ENCODE assay signal across 8 mouse cellular contexts in genomic region chr10:81560719-81561459, GRCm38 (mm10). TPM values are rescaled to one million over a fixed set of nuclear protein-coding genes. Genes with fewer than 3 reads are reported as not detected.
DNase-seq lines count a peak whose midpoint lies in the region; ATAC-seq lines count a peak whose summit lies in the region.

No protein-coding gene starts in this region.

- 20% methylated on average over 16 of the region's 16 CpGs for WGBS in hindbrain, embryonic 11.5 days
- WGBS in limb, embryonic 15.5 days = 13% methylated on average over 16 of the region's 16 CpGs
- 36% methylated on average over 16 of the region's 16 CpGs for WGBS in midbrain, embryonic 16.5 days

- peak overlapping the region; percentile 92 for H3K4me2 ChIP-seq in hindbrain, embryonic 11.5 days (replicated peaks; ENCODE audit: low read depth, low read length)
- H3K4me2 ChIP-seq in limb, embryonic 15.5 days = peak overlapping the region; percentile 80
- H3K4me2 ChIP-seq in midbrain, embryonic 16.5 days (ENCODE audit: low read length) = peak overlapping the region; percentile 82

- peak; percentile 61 for ATAC-seq in common myeloid progenitor, adult 5-6 weeks (replicated peaks; ENCODE audit: low read depth, poor library complexity, severe bottlenecking)
- no peak; the same call in 1 of the 2 replicates for ATAC-seq in hindbrain, embryonic 11.5 days (ENCODE audit: low FRiP score)
- ATAC-seq in limb, embryonic 15.5 days (ENCODE audit: insufficient number of reproducible peaks, low FRiP score, low TSS enrichment, low read depth) = no peak
- no peak; the same call in 1 of the 2 replicates for ATAC-seq in midbrain, embryonic 16.5 days

- peaks cover 19% of the 10 kb centered on the region for H3K4me1 ChIP-seq in hindbrain, embryonic 11.5 days (replicated peaks; ENCODE audit: control insufficient read depth, insufficient read depth, low read length)
- peaks cover 58% of the 10 kb centered on the region for H3K4me1 ChIP-seq in limb, embryonic 15.5 days
- H3K4me1 ChIP-seq in midbrain, embryonic 16.5 days (ENCODE audit: control insufficient read depth, insufficient read depth, low read length) = peaks cover 33% of the 10 kb centered on the region

- H3K27ac ChIP-seq in hindbrain, embryonic 11.5 days (ENCODE audit: low read depth, low read length) = no peak overlapping the region
- peak overlapping the region; percentile 91 for H3K27ac ChIP-seq in limb, embryonic 15.5 days
- H3K27ac ChIP-seq in midbrain, embryonic 16.5 days (ENCODE audit: low read length) = no peak overlapping the region; the same call in none of the 2 replicates

- peak overlapping the region; percentile 90 for H3K4me3 ChIP-seq in hindbrain, embryonic 11.5 days (ENCODE audit: low read depth, low read length)
- H3K4me3 ChIP-seq in limb, embryonic 15.5 days = peak overlapping the region; percentile 82
- H3K4me3 ChIP-seq in midbrain, embryonic 16.5 days (ENCODE audit: low read depth, low read length) = peak overlapping the region; percentile 89

- H3K9ac ChIP-seq in hindbrain, embryonic 11.5 days (ENCODE audit: low read depth, low read length) = peak overlapping the region; percentile 99
- H3K9ac ChIP-seq in limb, embryonic 15.5 days = peak overlapping the region; percentile 92
- peak overlapping the region; percentile 100 for H3K9ac ChIP-seq in midbrain, embryonic 16.5 days (ENCODE audit: low read depth, low read length)

- peaks cover 10% of the 10 kb centered on the region for H3K27me3 ChIP-seq in hindbrain, embryonic 11.5 days (ENCODE audit: control insufficient read depth, insufficient read depth, low read length)
- no peaks in the 10 kb centered on the region for H3K27me3 ChIP-seq in limb, embryonic 15.5 days
- peaks cover 3% of the 10 kb centered on the region for H3K27me3 ChIP-seq in midbrain, embryonic 16.5 days (ENCODE audit: control insufficient read depth, insufficient read depth, low read depth, low read length)

- no peaks in the 10 kb centered on the region for H3K9me3 ChIP-seq in hindbrain, embryonic 11.5 days (ENCODE audit: control insufficient read depth, low read length)
- no peaks in the 10 kb centered on the region for H3K9me3 ChIP-seq in limb, embryonic 15.5 days
- H3K9me3 ChIP-seq in midbrain, embryonic 16.5 days (replicated peaks; ENCODE audit: control insufficient read depth, low read length, poor library complexity, severe bottlenecking) = no peaks in the 10 kb centered on the region

- H3K36me3 ChIP-seq in hindbrain, embryonic 11.5 days (ENCODE audit: control insufficient read depth, insufficient read depth, low read length) = no peaks in the 10 kb centered on the region
- peaks cover 24% of the 10 kb centered on the region for H3K36me3 ChIP-seq in limb, embryonic 15.5 days
- H3K36me3 ChIP-seq in midbrain, embryonic 16.5 days (ENCODE audit: control insufficient read depth, insufficient read depth, low read length) = peaks cover 12% of the 10 kb centered on the region; the same call in 1 of the 2 replicates

- DNase-seq in cerebellum, adult 9-10 months = peak; percentile 61
- no peak for DNase-seq in cerebellum, postnatal 4 days (ENCODE audit: low spot score in 2 of 2)
- no peak for DNase-seq in hindbrain, embryonic 11.5 days (ENCODE audit: low spot score)
- peak; percentile 90 to 95 for DNase-seq in thymus, postnatal 10 days (ENCODE audit: low spot score in 2 of 2)
- no peak for DNase-seq in layer of hippocampus, postnatal 14 days (ENCODE audit: low spot score in 2 of 2)

RNA-seq across cellular contexts. Expression of gene Aes, which starts 1.6 kb away (rescaled TPM):
- total RNA-seq in common myeloid progenitor, adult 5-6 weeks (2017) = 134 and 183 TPM in 2 replicates
- polyA plus RNA-seq in hindbrain, embryonic 11.5 days (2014; fragmentation: Nextera tagmentation; extraction: Ambion mirVana) = 264 and 280 TPM in 2 replicates
- 517 and 519 TPM in 2 replicates for polyA plus RNA-seq in limb, embryonic 15.5 days (2015; fragmentation: Nextera tagmentation; extraction: Ambion mirVana)
- polyA plus RNA-seq in midbrain, embryonic 16.5 days (2015; fragmentation: Nextera tagmentation; extraction: Ambion mirVana) = 700 and 706 TPM in 2 replicates
- 100 to 1,000 TPM; 639 to 673 TPM for total RNA-seq in layer of hippocampus, postnatal 14 days (2021)

RNA-seq across cellular contexts. Expression of gene Tle2, which starts 13.5 kb away (rescaled TPM):
- total RNA-seq in common myeloid progenitor, adult 5-6 weeks (2017) = 1.5 and 3.3 TPM in 2 replicates
- polyA plus RNA-seq in hindbrain, embryonic 11.5 days (2014; fragmentation: Nextera tagmentation; extraction: Ambion mirVana) = 7.2 and 8.8 TPM in 2 replicates
- polyA plus RNA-seq in limb, embryonic 15.5 days (2015; fragmentation: Nextera tagmentation; extraction: Ambion mirVana) = 39.7 and 41.7 TPM in 2 replicates
- 39.0 and 54.8 TPM in 2 replicates for polyA plus RNA-seq in midbrain, embryonic 16.5 days (2015; fragmentation: Nextera tagmentation; extraction: Ambion mirVana)
- total RNA-seq in layer of hippocampus, postnatal 14 days (2021) = 10 to 100 TPM; 23.3 to 25.9 TPM

RNA-seq across cellular contexts. Expression of gene Gna11, which starts 15.9 kb away (rescaled TPM):
- 5.0 and 5.7 TPM in 2 replicates for total RNA-seq in common myeloid progenitor, adult 5-6 weeks (2017)
- 57.3 and 61.7 TPM in 2 replicates for polyA plus RNA-seq in hindbrain, embryonic 11.5 days (2014; fragmentation: Nextera tagmentation; extraction: Ambion mirVana)
- polyA plus RNA-seq in limb, embryonic 15.5 days (2015; fragmentation: Nextera tagmentation; extraction: Ambion mirVana) = 80.4 and 81.7 TPM in 2 replicates
- polyA plus RNA-seq in midbrain, embryonic 16.5 days (2015; fragmentation: Nextera tagmentation; extraction: Ambion mirVana) = 89.7 and 90.2 TPM in 2 replicates
- total RNA-seq in layer of hippocampus, postnatal 14 days (2021) = 100 to 1,000 TPM; 120 to 121 TPM

RNA-seq across cellular contexts. Expression of gene Gna15, which starts 36.9 kb away (rescaled TPM):
- total RNA-seq in common myeloid progenitor, adult 5-6 weeks (2017) = 30.6 and 39.1 TPM in 2 replicates
- 0.56 and 0.66 TPM in 2 replicates for polyA plus RNA-seq in hindbrain, embryonic 11.5 days (2014; fragmentation: Nextera tagmentation; extraction: Ambion mirVana)
- polyA plus RNA-seq in limb, embryonic 15.5 days (2015; fragmentation: Nextera tagmentation; extraction: Ambion mirVana) = 7.3 and 7.9 TPM in 2 replicates
- 0.80 and 0.87 TPM in 2 replicates for polyA plus RNA-seq in midbrain, embryonic 16.5 days (2015; fragmentation: Nextera tagmentation; extraction: Ambion mirVana)
- 1 to 10 TPM; 2.4 to 4.2 TPM for total RNA-seq in layer of hippocampus, postnatal 14 days (2021)

RNA-seq across cellular contexts. Expression of gene Tle6, which starts 40.0 kb away (rescaled TPM):
- total RNA-seq in common myeloid progenitor, adult 5-6 weeks (2017) = 8.4 and 26.1 TPM in 2 replicates
- polyA plus RNA-seq in hindbrain, embryonic 11.5 days (2014; fragmentation: Nextera tagmentation; extraction: Ambion mirVana) = 5.1 and 7.7 TPM in 2 replicates
- polyA plus RNA-seq in limb, embryonic 15.5 days (2015; fragmentation: Nextera tagmentation; extraction: Ambion mirVana) = 9.9 and 11.7 TPM in 2 replicates
- 4.3 and 5.2 TPM in 2 replicates for polyA plus RNA-seq in midbrain, embryonic 16.5 days (2015; fragmentation: Nextera tagmentation; extraction: Ambion mirVana)
- 1 to 10 TPM; 2.0 to 3.5 TPM for total RNA-seq in layer of hippocampus, postnatal 14 days (2021)

Comparison
In these comparisons a context has a peak if more than half of its experiments do, and no peak if none do; other contexts are left out.
1. DNase-seq: peak in cerebellum, adult 9-10 months (single experiment) and thymus, postnatal 10 days (2 of 2); none in cerebellum, postnatal 4 days (0 of 2), hindbrain, embryonic 11.5 days (single experiment) and layer of hippocampus, postnatal 14 days (0 of 2).
2. Peak in every context shown above with its lines, with median percentiles within 50 percentile points of each other: H3K4me2 ChIP-seq, H3K4me3 ChIP-seq and H3K9ac ChIP-seq.